Mouse (Mus musculus) adrenal gland, adult 8-10 months (tissue): ENCODE measurements around the gene C3. TPM values are rescaled to one million over a fixed set of nuclear protein-coding genes. Genes with fewer than 3 reads are reported as not detected.

Experiments
- DNase-seq: peaks from one replicate; pipeline ENCODE4 v3.0.0; 2022
- total RNA-seq, 4 experiments: library from RNA; stranded (reverse); gene quantifications; 2 replicates each; pipeline ENCODE4 v1.2.4; 2022

Gene C3
- total RNA-seq, 4 experiments from 2014 or later, result 36.4 to 1,135 (median 245) TPM

GRCm38 (mm10) chr17:57249186-57250181 lies 21.5 kb upstream of the C3 start, which contains the start of gene Trip10:
TSS of gene Trip10 (plus strand) at chr17:57249455.
- DNase-seq, result peak; percentile 94

- DNase-seq, result no peak
Measured at GRCm38 (mm10) chr17:57248771-57249170, 20.8 kb upstream of the C3 start.

- peak; percentile 82 for DNase-seq
Measured at GRCm38 (mm10) chr17:57248201-57248699, 20.3 kb upstream of the C3 start, which contains the start of gene Gpr108. TSS of gene Gpr108 (minus strand) at chr17:57248446.

- DNase-seq, result peak; percentile 96
Measured at GRCm38 (mm10) chr17:57247393-57248200, 19.7 kb upstream of the C3 start.

GRCm38 (mm10) chr17:57246663-57247392 lies 18.9 kb upstream of the C3 start:
- DNase-seq, result no peak

GRCm38 (mm10) chr17:57245311-57245929 lies 17.5 kb upstream of the C3 start:
- DNase-seq, result no peak

- DNase-seq, result no peak
Measured at GRCm38 (mm10) chr17:57243650-57244370, 15.9 kb upstream of the C3 start.

GRCm38 (mm10) chr17:57237181-57237580 lies 9.2 kb upstream of the C3 start:
- DNase-seq, result no peak

GRCm38 (mm10) chr17:57235803-57236202 lies 7.9 kb upstream of the C3 start:
- DNase-seq, result no peak

- no peak for DNase-seq
Measured at GRCm38 (mm10) chr17:57234254-57234928, 6.5 kb upstream of the C3 start.

- no peak for DNase-seq
Measured at GRCm38 (mm10) chr17:57233038-57233437, 5.1 kb upstream of the C3 start.

GRCm38 (mm10) chr17:57232200-57232599 lies 4.3 kb upstream of the C3 start:
- DNase-seq, result no peak

GRCm38 (mm10) chr17:57231321-57231771 lies 3.4 kb upstream of the C3 start:
- DNase-seq, result no peak

GRCm38 (mm10) chr17:57230728-57231125 lies 2.8 kb upstream of the C3 start:
- no peak for DNase-seq

- DNase-seq, result no peak
Measured at GRCm38 (mm10) chr17:57229851-57230727, 2.2 kb upstream of the C3 start.

- no peak for DNase-seq
Measured at GRCm38 (mm10) chr17:57228873-57229272, 937 bp upstream of the C3 start.

- DNase-seq, result no peak
Measured at GRCm38 (mm10) chr17:57227468-57227867, 468 bp downstream of the C3 start.

GRCm38 (mm10) chr17:57223313-57223712 lies 4.6 kb downstream of the C3 start:
- DNase-seq, result no peak

GRCm38 (mm10) chr17:57221911-57222310 lies 6.0 kb downstream of the C3 start:
- no peak for DNase-seq
